ENCODE assay signal across 8 mouse cellular contexts in genomic region chr7:27447419-27448286, GRCm38 (mm10). TPM values are rescaled to one million over a fixed set of nuclear protein-coding genes. Genes with fewer than 3 reads are reported as not detected.
A peak's percentile ranks its signal among the peaks of the same experiment; 100 is the strongest.
DNase-seq lines count a peak whose midpoint lies in the region; ATAC-seq and TF ChIP-seq lines count a peak whose summit lies in the region.

Gene Sptbn4, minus strand, starts transcription at chr7:27447686.
Gene Blvrb, plus strand, starts transcription at chr7:27447978.

- peak; percentile 72 for ATAC-seq in frontal cortex, adult (ENCODE audit: low TSS enrichment)
- ATAC-seq in lung, postnatal 0 days = peak; percentile 95

- H3K9me3 ChIP-seq in hindbrain, embryonic 10.5 days = no peaks in the 10 kb centered on the region
- H3K9me3 ChIP-seq in lung, postnatal 0 days (ENCODE audit: low read length) = no peaks in the 10 kb centered on the region

- peaks cover 46% of the 10 kb centered on the region for H3K27me3 ChIP-seq in hindbrain, embryonic 10.5 days (ENCODE audit: insufficient read depth, poor library complexity, severe bottlenecking)
- 0 out of 2 replicates have a peak, but pooled peaks cover 7% of the 10 kb centered on the region for H3K27me3 ChIP-seq in lung, postnatal 0 days (replicated peaks; ENCODE audit: insufficient read depth, low read length)

- H3K4me1 ChIP-seq in hindbrain, embryonic 10.5 days (replicated peaks) = peaks cover 27% of the 10 kb centered on the region
- peaks cover 2% of the 10 kb centered on the region; the same call in 1 of the 2 replicates for H3K4me1 ChIP-seq in lung, postnatal 0 days (ENCODE audit: insufficient read depth, low read depth, low read length)

- TF ChIP-seq CTCF in lung, postnatal 0 days (IDR thresholded peaks at IDR 0.05) = peak; percentile 56

- WGBS in hindbrain, embryonic 10.5 days = 1% methylated on average over 54 of the region's 54 CpGs
- 2% methylated on average over 51 of the region's 54 CpGs for WGBS in lung, postnatal 0 days

- no peaks in the 10 kb centered on the region for H3K36me3 ChIP-seq in hindbrain, embryonic 10.5 days
- no peaks in the 10 kb centered on the region for H3K36me3 ChIP-seq in lung, postnatal 0 days (ENCODE audit: insufficient read depth, low read length)

- H3K4me3 ChIP-seq in hindbrain, embryonic 10.5 days = peak within 1 kb of the TSS; percentile 65
- H3K4me3 ChIP-seq in lung, postnatal 0 days (ENCODE audit: low read depth, low read length) = peak within 1 kb of the TSS; percentile 60

- no peak for TF ChIP-seq EP300 in lung, postnatal 0 days (IDR thresholded peaks at IDR 0.05)

- peak within 1 kb of the TSS; percentile 54 for H3K9ac ChIP-seq in lung, postnatal 0 days (replicated peaks; ENCODE audit: low read depth)

- H3K4me2 ChIP-seq in lung, postnatal 0 days (replicated peaks; ENCODE audit: low read depth, low read length) = peak within 1 kb of the TSS; percentile 95

- DNase-seq in MN1 (ENCODE audit: low spot score) = peak; percentile 98
- DNase-seq in cerebellum, adult 9-10 months = peak; percentile 99
- DNase-seq in hindbrain, embryonic 10.5 days (ENCODE audit: low spot score) = peak; percentile 99
- peak; percentile 100 for DNase-seq in layer of hippocampus, adult 9-11 months
- DNase-seq in lung, postnatal 0 days (ENCODE audit: low spot score) = peak; percentile 100
- DNase-seq in ovary, postnatal 14 days (ENCODE audit: low spot score) = peak; percentile 96
- DNase-seq in thymus, postnatal 14 days = peak; percentile 98

- peak within 1 kb of the TSS; percentile 83 for H3K27ac ChIP-seq in hindbrain, embryonic 10.5 days
- H3K27ac ChIP-seq in lung, postnatal 0 days (ENCODE audit: low read length) = no peak within 1 kb of the TSS

RNA-seq across cellular contexts. Expression of gene Sptbn4, which starts in this region (rescaled TPM):
- 0.33 and 0.34 TPM in 2 replicates for polyA plus RNA-seq in hindbrain, embryonic 10.5 days (2016; fragmentation: Nextera tagmentation; extraction: Ambion mirVana)
- polyA plus RNA-seq in lung, postnatal 0 days (2015; fragmentation: Nextera tagmentation; extraction: Ambion mirVana) = 0.20 and 0.21 TPM in 2 replicates

RNA-seq across cellular contexts. Expression of gene Blvrb, which starts in this region (rescaled TPM):
- polyA plus RNA-seq in hindbrain, embryonic 10.5 days (2016; fragmentation: Nextera tagmentation; extraction: Ambion mirVana) = 40.6 and 41.8 TPM in 2 replicates
- 61.7 and 63.4 TPM in 2 replicates for polyA plus RNA-seq in lung, postnatal 0 days (2015; fragmentation: Nextera tagmentation; extraction: Ambion mirVana)
